Mouse (Mus musculus): Measurements from ENCODE around the gene Meis1. TPM values are rescaled to one million over a fixed set of nuclear protein-coding genes. Genes with fewer than 3 reads are reported as not detected.

Meis1 gene
- polyA plus RNA-seq, 1 experiment from 2014 or later, result 2.5 TPM

DNA sequence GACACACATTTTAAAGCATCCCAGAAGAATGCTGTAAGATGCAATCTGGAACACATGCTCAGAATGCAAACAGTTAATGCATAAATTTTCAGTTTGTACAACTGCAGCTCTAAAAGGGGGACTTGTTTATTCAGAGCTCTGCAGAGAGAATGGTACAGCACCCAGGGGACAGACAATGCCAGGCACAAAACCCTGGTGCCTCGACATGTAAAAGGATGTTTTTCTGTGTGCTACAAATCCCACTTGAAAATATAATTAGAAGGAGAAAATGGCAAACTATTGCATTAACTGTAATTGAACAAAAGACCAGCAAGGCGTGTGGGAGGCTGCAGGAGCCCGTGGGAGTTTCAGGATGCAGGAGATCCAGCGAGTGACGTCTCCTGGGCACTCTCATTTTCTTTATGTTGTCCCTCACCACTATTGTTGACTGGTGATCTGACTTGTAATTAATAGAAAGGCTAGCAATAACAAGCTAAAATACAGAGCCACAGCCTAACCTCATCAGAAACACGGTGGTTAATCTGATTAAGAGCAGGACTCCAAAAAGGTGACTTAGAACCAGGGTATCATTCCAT lies 29.0 kb downstream of the Meis1 start:
- ChIA-PET CTCF (no interaction called here), POLR2A (no interaction called here)
- DNase-seq (ENCODE audit: low read depth, low spot score) (no peak), ATAC-seq (no peak)
- TF ChIP-seq CTCF (IDR thresholded peaks at IDR 0.05), result no peak
- no peaks in the 10 kb centered on the region for H3K27me3 ChIP-seq
- in situ Hi-C loops (cut with MboI; ENCODE audit: low pct_unique_long_range_greater_than_20kb), result no loop called here

GRCm38 (mm10) chr11:18988637-18989263 lies 30.0 kb downstream of the Meis1 start:
- peak; percentile 30 for DNase-seq (ENCODE audit: low read depth, low spot score)
- POLR2A ChIA-PET, result no interaction called here
- in situ Hi-C loops (cut with MboI; ENCODE audit: low pct_unique_long_range_greater_than_20kb), result no loop called here
- TF ChIP-seq CTCF (IDR thresholded peaks at IDR 0.05), result no peak
- no peaks in the 10 kb centered on the region for H3K27me3 ChIP-seq
- peak; percentile 51 for ATAC-seq
- CTCF ChIA-PET, result interaction anchor here (0.8 to 1.6 kb wide), 3 partner anchors 11 to 71 kb away, joined by 3 to 4 read pairs (median 3); no protein-coding TSS in a partner anchor

- POLR2A ChIA-PET, result interaction anchor here (0.7 kb wide), 1 partner anchor 31 kb away, joined by 3 read pairs; no protein-coding TSS in a partner anchor
- H3K27me3 ChIP-seq, result no peaks in the 10 kb centered on the region
- CTCF ChIA-PET, result no interaction called here
- ATAC-seq, result no peak
- no peak for DNase-seq (ENCODE audit: low read depth, low spot score)
- in situ Hi-C loops (cut with MboI; ENCODE audit: low pct_unique_long_range_greater_than_20kb), result no loop called here
- no peak for TF ChIP-seq CTCF (IDR thresholded peaks at IDR 0.05)
These were observed 35.0 kb downstream of the Meis1 start for GRCm38 (mm10) chr11:18983813-18984212.

DNA sequence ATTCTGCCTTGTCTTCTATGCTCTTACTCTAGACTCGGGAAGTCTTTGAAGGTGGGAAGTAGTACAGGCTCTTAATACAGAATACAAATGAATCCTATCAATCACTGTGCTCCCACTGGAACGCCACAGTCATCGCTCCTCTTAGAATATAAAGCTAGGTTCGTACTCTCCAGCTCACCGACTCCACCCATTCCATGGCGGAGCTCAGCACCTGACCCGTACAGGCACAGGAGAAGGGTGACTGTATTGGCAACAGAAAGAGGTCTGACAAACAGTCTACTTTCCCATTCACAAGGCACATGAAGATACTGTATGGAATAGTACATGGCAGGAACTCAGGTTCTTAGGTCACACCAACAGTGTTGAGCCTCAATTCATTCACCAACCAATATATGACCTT lies 35.5 kb downstream of the Meis1 start:
- ATAC-seq (no peak), DNase-seq (ENCODE audit: low read depth, low spot score) (no peak)
- ChIA-PET POLR2A (interaction anchor here (0.7 kb wide), 1 partner anchor 30 kb away, joined by 3 read pairs; no protein-coding TSS in a partner anchor), CTCF (interaction anchor here (0.7 kb wide), 1 partner anchor 120 kb away, joined by 3 read pairs; no protein-coding TSS in a partner anchor)
- H3K27me3 ChIP-seq, result no peaks in the 10 kb centered on the region
- TF ChIP-seq CTCF (IDR thresholded peaks at IDR 0.05), result no peak
- in situ Hi-C loops (cut with MboI; ENCODE audit: low pct_unique_long_range_greater_than_20kb), result no loop called here

GRCm38 (mm10) chr11:18982331-18982730 lies 36.5 kb downstream of the Meis1 start:
- ChIA-PET POLR2A (no interaction called here), CTCF (no interaction called here)
- in situ Hi-C loops (cut with MboI; ENCODE audit: low pct_unique_long_range_greater_than_20kb), result no loop called here
- ATAC-seq (no peak), DNase-seq (ENCODE audit: low read depth, low spot score) (no peak)
- TF ChIP-seq CTCF (IDR thresholded peaks at IDR 0.05), result no peak
- no peaks in the 10 kb centered on the region for H3K27me3 ChIP-seq

DNA sequence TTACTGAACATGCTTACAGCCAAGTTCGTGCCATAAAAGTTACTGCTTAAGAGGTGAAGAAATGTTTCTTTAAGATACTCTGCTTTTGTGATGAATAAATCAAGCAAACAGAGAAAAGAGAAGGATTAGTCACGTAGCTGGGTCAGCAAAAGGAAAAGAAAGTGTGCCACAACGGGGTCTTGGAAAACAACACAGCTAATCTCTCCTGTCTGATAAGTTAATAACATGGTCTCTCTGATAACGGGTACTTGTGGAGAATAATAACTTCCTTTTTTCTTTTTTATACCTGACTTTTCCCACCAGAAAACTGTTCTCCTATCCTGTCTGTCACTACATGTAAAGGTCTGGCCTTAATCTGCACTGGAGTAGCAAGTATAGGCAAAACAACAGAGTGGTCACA lies 37.4 kb downstream of the Meis1 start:
- no peak for TF ChIP-seq CTCF (IDR thresholded peaks at IDR 0.05)
- POLR2A ChIA-PET, result interaction anchor here (0.6 kb wide), 1 partner anchor 20 kb away, joined by 3 read pairs; no protein-coding TSS in a partner anchor
- in situ Hi-C loops (cut with MboI; ENCODE audit: low pct_unique_long_range_greater_than_20kb), result no loop called here
- no peak for ATAC-seq
- CTCF ChIA-PET, result interaction anchor here (1.1 kb wide), 1 partner anchor 21 kb away, joined by 3 read pairs; no protein-coding TSS in a partner anchor
- H3K27me3 ChIP-seq, result no peaks in the 10 kb centered on the region
- DNase-seq (ENCODE audit: low read depth, low spot score), result no peak

- CTCF ChIA-PET, result interaction anchor here (1.1 kb wide), 1 partner anchor 22 kb away, joined by 3 read pairs; no protein-coding TSS in a partner anchor
- POLR2A ChIA-PET, result no interaction called here
- DNase-seq (ENCODE audit: low read depth, low spot score) (no peak), ATAC-seq (no peak)
- H3K27me3 ChIP-seq, result no peaks in the 10 kb centered on the region
- no peak for TF ChIP-seq CTCF (IDR thresholded peaks at IDR 0.05)
- in situ Hi-C loops (cut with MboI; ENCODE audit: low pct_unique_long_range_greater_than_20kb), result no loop called here
These were observed 38.2 kb downstream of the Meis1 start for GRCm38 (mm10) chr11:18980615-18981014.

GRCm38 (mm10) chr11:18975087-18975486 lies 43.7 kb downstream of the Meis1 start:
- CTCF ChIA-PET, result no interaction called here
- in situ Hi-C loops (cut with MboI; ENCODE audit: low pct_unique_long_range_greater_than_20kb), result no loop called here
- H3K27me3 ChIP-seq, result no peaks in the 10 kb centered on the region
- TF ChIP-seq CTCF (IDR thresholded peaks at IDR 0.05), result no peak
- POLR2A ChIA-PET, result no interaction called here
- ATAC-seq, result no peak
- DNase-seq (ENCODE audit: low read depth, low spot score), result no peak

GRCm38 (mm10) chr11:18973808-18974207 lies 45.0 kb downstream of the Meis1 start:
- no peak for ATAC-seq
- no peak for DNase-seq (ENCODE audit: low read depth, low spot score)
- H3K27me3 ChIP-seq, result no peaks in the 10 kb centered on the region
- ChIA-PET CTCF (no interaction called here), POLR2A (no interaction called here)
- in situ Hi-C loops (cut with MboI; ENCODE audit: low pct_unique_long_range_greater_than_20kb), result no loop called here
- no peak for TF ChIP-seq CTCF (IDR thresholded peaks at IDR 0.05)

- no peak for ATAC-seq
- ChIA-PET CTCF (interaction anchor here (1.0 kb wide), 1 partner anchor 46 kb away, joined by 3 read pairs; the partner anchor contains the start of gene Meis1), POLR2A (no interaction called here)
- in situ Hi-C loops (cut with MboI; ENCODE audit: low pct_unique_long_range_greater_than_20kb), result no loop called here
- no peak for TF ChIP-seq CTCF (IDR thresholded peaks at IDR 0.05)
- DNase-seq (ENCODE audit: low read depth, low spot score), result no peak
- no peaks in the 10 kb centered on the region for H3K27me3 ChIP-seq
These were observed 45.8 kb downstream of the Meis1 start for GRCm38 (mm10) chr11:18972968-18973367.

DNA sequence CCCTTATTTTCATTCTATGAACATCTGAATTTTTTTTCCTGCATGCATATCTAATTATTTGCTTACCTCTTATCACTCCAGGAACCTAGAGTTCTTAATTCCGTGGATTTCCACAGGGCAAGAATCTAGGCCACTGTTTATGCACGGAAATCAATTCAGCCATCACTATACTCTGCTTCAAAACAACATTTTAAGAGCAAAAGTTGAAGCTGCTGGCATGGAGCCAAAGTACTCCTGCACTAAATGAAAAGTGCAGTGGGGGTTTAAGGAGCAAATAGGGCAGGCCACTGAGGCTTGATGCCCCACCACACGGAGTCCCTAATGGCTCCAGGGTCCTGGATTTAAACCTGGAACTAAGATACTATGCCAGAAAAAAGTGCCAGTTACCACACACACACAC lies 47.2 kb downstream of the Meis1 start:
- ATAC-seq (no peak), DNase-seq (ENCODE audit: low read depth, low spot score) (no peak)
- H3K27me3 ChIP-seq, result no peaks in the 10 kb centered on the region
- ChIA-PET CTCF (no interaction called here), POLR2A (no interaction called here)
- TF ChIP-seq CTCF (IDR thresholded peaks at IDR 0.05), result no peak
- in situ Hi-C loops (cut with MboI; ENCODE audit: low pct_unique_long_range_greater_than_20kb), result no loop called here

All from Patski (cell line).